Mouse (Mus musculus): ENCODE measurements around the gene Rubcn. TPM values are rescaled to one million over a fixed set of nuclear protein-coding genes. Genes with fewer than 3 reads are reported as not detected.

Rubcn gene
- polyA plus RNA-seq, 1 experiment from 2014 or later = 22.6 TPM

Other genes with a start within 250 kb of the Rubcn start
- 7.8 and 8.4 TPM in 2 replicates for gene Tnk2, start 233.9 kb downstream of the Rubcn start, polyA plus RNA-seq (2016; fragmentation: Nextera tagmentation; extraction: Ambion mirVana)
- 0.56 and 0.63 TPM in 2 replicates for gene Muc4, start 141.9 kb downstream of the Rubcn start, polyA plus RNA-seq (2016; fragmentation: Nextera tagmentation; extraction: Ambion mirVana)
- 0.09 TPM in 1 of 2 replicates, not detected in the other for gene Muc20, start 80.3 kb downstream of the Rubcn start, polyA plus RNA-seq (2016; fragmentation: Nextera tagmentation; extraction: Ambion mirVana)
- not detected in 2 replicates for gene Smbd1, start 67.3 kb downstream of the Rubcn start, polyA plus RNA-seq (2016; fragmentation: Nextera tagmentation; extraction: Ambion mirVana)
- gene Fyttd1, start 266 bp downstream of the Rubcn start, polyA plus RNA-seq (2016; fragmentation: Nextera tagmentation; extraction: Ambion mirVana) = 78.1 and 97.4 TPM in 2 replicates
- gene Lrch3, start 36.3 kb upstream of the Rubcn start, polyA plus RNA-seq (2016; fragmentation: Nextera tagmentation; extraction: Ambion mirVana) = 30.3 and 33.7 TPM in 2 replicates
- 5.0 and 5.6 TPM in 2 replicates for gene Iqcg, start 178.5 kb upstream of the Rubcn start, polyA plus RNA-seq (2016; fragmentation: Nextera tagmentation; extraction: Ambion mirVana)
- 860 and 944 TPM in 2 replicates for gene Rpl35a, start 178.7 kb upstream of the Rubcn start, polyA plus RNA-seq (2016; fragmentation: Nextera tagmentation; extraction: Ambion mirVana)
- 2.3 and 4.7 TPM in 2 replicates for gene Lmln, start 184.8 kb upstream of the Rubcn start, polyA plus RNA-seq (2016; fragmentation: Nextera tagmentation; extraction: Ambion mirVana)